Mouse (Mus musculus): Measurements from ENCODE around the gene Dcun1d4. TPM values are rescaled to one million over a fixed set of nuclear protein-coding genes. Genes with fewer than 3 reads are reported as not detected.
A peak's percentile ranks its signal among the peaks of the same experiment; 100 is the strongest.

Gene Dcun1d4
- polyA plus RNA-seq (2014; fragmentation: Nextera tagmentation; extraction: Ambion mirVana) = 69.6 and 83.0 TPM in 2 replicates

DNA sequence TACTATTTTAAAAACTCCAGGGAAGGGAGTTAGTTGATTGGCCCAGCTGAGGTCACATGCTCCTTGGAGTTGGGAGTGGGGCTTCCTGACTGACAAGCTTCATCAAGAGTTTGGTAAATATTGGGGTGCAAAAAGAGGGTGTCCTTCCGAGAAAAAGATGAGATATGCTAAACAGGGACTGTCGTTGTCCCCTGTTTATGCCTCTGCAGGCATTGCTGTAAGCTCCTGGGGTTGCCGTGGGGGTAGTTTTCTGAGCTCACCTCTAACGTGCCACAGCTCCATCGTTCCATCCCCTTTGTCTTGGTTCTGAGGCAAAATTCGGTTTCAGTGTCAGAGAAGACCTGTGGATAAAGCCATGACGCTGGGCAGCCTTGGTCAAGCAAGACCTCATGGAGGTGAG, at the start of gene Dcun1d4:
Gene Dcun1d4, plus strand, starts transcription at position 301 of the 400 bp plus-strand sequence.
- ATAC-seq (ENCODE audit: low FRiP score) = no peak
- H3K4me3 ChIP-seq (ENCODE audit: low read depth, low read length) = no peak within 1 kb of the TSS
- H3K9me3 ChIP-seq (ENCODE audit: control insufficient read depth, low read length) = no peaks in the 10 kb centered on the region
- no peak within 1 kb of the TSS for H3K4me2 ChIP-seq
- no peak within 1 kb of the TSS for H3K9ac ChIP-seq (ENCODE audit: low read length)
- no peaks in the 10 kb centered on the region for H3K36me3 ChIP-seq (ENCODE audit: control insufficient read depth, insufficient read depth, low read length)
- DNase-seq (ENCODE audit: low spot score, missing footprints) = no peak
- WGBS = 84% methylated on average over 7 of the region's 7 CpGs
- no peaks in the 10 kb centered on the region for H3K4me1 ChIP-seq (ENCODE audit: control insufficient read depth, insufficient read depth, low read length)
- H3K27ac ChIP-seq (ENCODE audit: low read depth, low read length) = no peak within 1 kb of the TSS
- no peaks in the 10 kb centered on the region for H3K27me3 ChIP-seq (ENCODE audit: control insufficient read depth, insufficient read depth, low read length)

DNA sequence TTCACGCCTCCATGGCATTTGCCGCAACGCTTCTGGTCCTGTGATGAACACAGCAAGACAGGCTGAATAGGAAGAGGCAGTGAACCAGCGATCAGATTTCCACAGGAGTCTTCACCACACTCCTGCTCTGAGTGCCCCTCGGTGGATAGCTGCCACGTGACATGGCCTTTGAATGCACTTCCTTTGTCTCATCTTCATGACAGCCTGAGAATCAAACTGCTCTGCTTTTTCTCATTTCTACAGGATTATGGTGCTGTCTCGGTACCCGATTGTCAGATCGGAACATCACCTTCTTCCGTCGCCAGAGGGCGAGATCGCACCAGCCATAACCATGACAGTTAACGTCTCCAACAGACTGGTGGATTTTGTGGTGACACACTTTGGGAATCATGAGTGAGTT, 49.2 kb upstream of the Dcun1d4 start:
- Histone ChIP-seq H3K4me1 (ENCODE audit: control insufficient read depth, insufficient read depth, low read length) (no peaks in the 10 kb centered on the region), H3K9ac (ENCODE audit: low read length) (no peak overlapping the region), H3K36me3 (ENCODE audit: control insufficient read depth, insufficient read depth, low read length) (no peaks in the 10 kb centered on the region), H3K4me2 (no peak overlapping the region), H3K4me3 (ENCODE audit: low read depth, low read length) (no peak overlapping the region), H3K9me3 (ENCODE audit: control insufficient read depth, low read length) (no peaks in the 10 kb centered on the region), H3K27ac (ENCODE audit: low read depth, low read length) (no peak overlapping the region), H3K27me3 (ENCODE audit: control insufficient read depth, insufficient read depth, low read length) (no peaks in the 10 kb centered on the region)
- ATAC-seq (ENCODE audit: low FRiP score) (peak; percentile 75; the same call in 1 of the 2 replicates), DNase-seq (ENCODE audit: low spot score, missing footprints) (peak; percentile 97)
- WGBS = 26% methylated on average over 14 of the region's 14 CpGs

- no peaks in the 10 kb centered on the region for H3K9me3 ChIP-seq (ENCODE audit: control insufficient read depth, low read length)
- ATAC-seq (ENCODE audit: low FRiP score) = no peak
- H3K27ac ChIP-seq (ENCODE audit: low read depth, low read length) = no peak overlapping the region
- H3K36me3 ChIP-seq (ENCODE audit: control insufficient read depth, insufficient read depth, low read length) = no peaks in the 10 kb centered on the region
- no peak for DNase-seq (ENCODE audit: low spot score, missing footprints)
- H3K27me3 ChIP-seq (ENCODE audit: control insufficient read depth, insufficient read depth, low read length) = no peaks in the 10 kb centered on the region
- no peaks in the 10 kb centered on the region for H3K4me1 ChIP-seq (ENCODE audit: control insufficient read depth, insufficient read depth, low read length)
- H3K4me3 ChIP-seq (ENCODE audit: low read depth, low read length) = no peak overlapping the region
- no peak overlapping the region for H3K4me2 ChIP-seq
- 90% methylated on average over 6 of the region's 6 CpGs for WGBS
- no peak overlapping the region for H3K9ac ChIP-seq (ENCODE audit: low read length)
Measured at GRCm38 (mm10) chr5:73432805-73433204, 48.0 kb upstream of the Dcun1d4 start.

DNA sequence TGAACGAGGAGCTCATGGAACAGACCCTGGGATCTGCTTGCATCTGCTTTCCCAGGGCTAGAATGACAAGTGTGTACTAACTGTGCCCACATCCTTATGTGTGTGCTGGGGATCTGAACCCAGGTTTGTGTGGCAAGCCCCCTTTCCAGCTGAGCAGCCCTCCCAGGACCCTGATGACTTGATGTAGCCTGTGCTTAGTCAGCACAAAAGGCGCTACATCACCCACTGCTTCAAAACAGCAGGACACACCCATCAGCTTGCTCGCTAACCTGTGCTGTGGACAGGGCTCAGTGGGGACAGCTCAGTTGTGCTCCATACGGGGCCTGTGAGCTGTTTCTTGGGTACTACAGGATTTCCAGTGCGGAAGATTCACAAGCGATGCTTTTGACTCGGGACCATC, 46.0 kb upstream of the Dcun1d4 start:
- H3K27ac ChIP-seq (ENCODE audit: low read depth, low read length) = no peak overlapping the region
- no peak overlapping the region for H3K4me3 ChIP-seq (ENCODE audit: low read depth, low read length)
- no peak overlapping the region for H3K4me2 ChIP-seq
- no peaks in the 10 kb centered on the region for H3K36me3 ChIP-seq (ENCODE audit: control insufficient read depth, insufficient read depth, low read length)
- WGBS = 76% methylated on average over 7 of the region's 7 CpGs
- no peak overlapping the region for H3K9ac ChIP-seq (ENCODE audit: low read length)
- H3K4me1 ChIP-seq (ENCODE audit: control insufficient read depth, insufficient read depth, low read length) = no peaks in the 10 kb centered on the region
- DNase-seq (ENCODE audit: low spot score, missing footprints) (no peak), ATAC-seq (ENCODE audit: low FRiP score) (no peak)
- H3K27me3 ChIP-seq (ENCODE audit: control insufficient read depth, insufficient read depth, low read length) = no peaks in the 10 kb centered on the region
- no peaks in the 10 kb centered on the region for H3K9me3 ChIP-seq (ENCODE audit: control insufficient read depth, low read length)

GRCm38 (mm10) chr5:73442176-73442575, 38.6 kb upstream of the Dcun1d4 start:
- ATAC-seq (ENCODE audit: low FRiP score) (no peak), DNase-seq (ENCODE audit: low spot score, missing footprints) (no peak)
- Histone ChIP-seq H3K4me2 (no peak overlapping the region), H3K9me3 (ENCODE audit: control insufficient read depth, low read length) (no peaks in the 10 kb centered on the region), H3K36me3 (ENCODE audit: control insufficient read depth, insufficient read depth, low read length) (no peaks in the 10 kb centered on the region), H3K9ac (ENCODE audit: low read length) (no peak overlapping the region), H3K27ac (ENCODE audit: low read depth, low read length) (no peak overlapping the region), H3K4me3 (ENCODE audit: low read depth, low read length) (no peak overlapping the region), H3K4me1 (ENCODE audit: control insufficient read depth, insufficient read depth, low read length) (no peaks in the 10 kb centered on the region), H3K27me3 (ENCODE audit: control insufficient read depth, insufficient read depth, low read length) (no peaks in the 10 kb centered on the region)
- WGBS = 88% methylated on average over 9 of the region's 9 CpGs

- Histone ChIP-seq H3K4me3 (ENCODE audit: low read depth, low read length) (no peak overlapping the region), H3K27me3 (ENCODE audit: control insufficient read depth, insufficient read depth, low read length) (no peaks in the 10 kb centered on the region), H3K36me3 (ENCODE audit: control insufficient read depth, insufficient read depth, low read length) (no peaks in the 10 kb centered on the region), H3K4me2 (no peak overlapping the region), H3K4me1 (ENCODE audit: control insufficient read depth, insufficient read depth, low read length) (no peaks in the 10 kb centered on the region), H3K27ac (ENCODE audit: low read depth, low read length) (no peak overlapping the region), H3K9ac (ENCODE audit: low read length) (no peak overlapping the region), H3K9me3 (ENCODE audit: control insufficient read depth, low read length) (no peaks in the 10 kb centered on the region)
- WGBS = 83% methylated on average over 1 of the region's 1 CpGs
- DNase-seq (ENCODE audit: low spot score, missing footprints) = no peak
- ATAC-seq (ENCODE audit: low FRiP score) = no peak
Measured at GRCm38 (mm10) chr5:73450276-73450675, 30.5 kb upstream of the Dcun1d4 start.

DNA sequence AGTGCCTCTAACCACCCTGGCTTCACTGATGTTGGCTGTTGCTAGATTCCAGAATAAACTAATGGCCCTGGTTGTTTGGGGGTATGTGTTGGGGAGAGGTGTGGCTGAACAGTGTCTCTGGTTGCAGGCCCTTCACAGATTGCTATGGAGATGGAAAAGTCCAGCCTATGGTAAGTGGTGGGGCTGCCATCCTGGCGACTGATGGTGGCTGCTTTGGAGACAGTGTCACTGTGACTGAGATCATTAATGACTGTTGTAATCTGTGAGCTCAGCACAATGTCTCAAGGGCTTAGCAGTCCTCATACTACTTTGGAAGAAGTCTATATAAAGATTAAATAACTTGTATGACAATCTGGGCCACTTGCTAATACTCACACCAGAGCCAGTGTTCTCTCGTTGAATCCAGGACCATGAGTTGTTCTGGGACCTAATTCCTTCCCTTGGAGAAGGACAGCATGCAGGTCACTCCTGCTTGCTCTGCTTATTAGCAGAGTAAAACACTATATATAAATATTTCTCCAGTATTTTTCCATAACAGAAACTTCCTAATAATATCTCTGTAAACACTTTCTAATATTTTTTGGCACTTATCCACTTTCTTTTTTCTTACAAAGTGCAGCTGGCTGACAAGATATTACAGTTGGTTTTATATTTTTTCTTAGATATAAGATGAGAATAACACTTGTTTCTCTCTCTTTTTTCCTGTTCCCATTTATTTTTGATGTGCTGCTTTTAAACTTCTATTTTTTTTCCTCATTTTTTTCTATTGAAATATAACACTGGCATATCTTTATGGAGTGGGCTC, 26.1 kb upstream of the Dcun1d4 start:
- ATAC-seq (ENCODE audit: low FRiP score) (no peak), DNase-seq (ENCODE audit: low spot score, missing footprints) (no peak)
- Histone ChIP-seq H3K4me1 (ENCODE audit: control insufficient read depth, insufficient read depth, low read length) (no peaks in the 10 kb centered on the region), H3K27ac (ENCODE audit: low read depth, low read length) (no peak overlapping the region), H3K9me3 (ENCODE audit: control insufficient read depth, low read length) (no peaks in the 10 kb centered on the region), H3K36me3 (ENCODE audit: control insufficient read depth, insufficient read depth, low read length) (no peaks in the 10 kb centered on the region), H3K4me2 (no peak overlapping the region), H3K4me3 (ENCODE audit: low read depth, low read length) (no peak overlapping the region), H3K27me3 (ENCODE audit: control insufficient read depth, insufficient read depth, low read length) (no peaks in the 10 kb centered on the region), H3K9ac (ENCODE audit: low read length) (no peak overlapping the region)
- 83% methylated on average over 2 of the region's 2 CpGs for WGBS

- WGBS = 89% methylated on average over 5 of the region's 5 CpGs
- Histone ChIP-seq H3K4me2 (no peak overlapping the region), H3K4me3 (ENCODE audit: low read depth, low read length) (no peak overlapping the region), H3K9me3 (ENCODE audit: control insufficient read depth, low read length) (no peaks in the 10 kb centered on the region), H3K36me3 (ENCODE audit: control insufficient read depth, insufficient read depth, low read length) (no peaks in the 10 kb centered on the region), H3K27me3 (ENCODE audit: control insufficient read depth, insufficient read depth, low read length) (no peaks in the 10 kb centered on the region), H3K9ac (ENCODE audit: low read length) (no peak overlapping the region), H3K27ac (ENCODE audit: low read depth, low read length) (no peak overlapping the region), H3K4me1 (ENCODE audit: control insufficient read depth, insufficient read depth, low read length) (no peaks in the 10 kb centered on the region)
- DNase-seq (ENCODE audit: low spot score, missing footprints) = no peak
- ATAC-seq (ENCODE audit: low FRiP score) = no peak
Measured at GRCm38 (mm10) chr5:73455307-73455687, 25.5 kb upstream of the Dcun1d4 start.

DNA sequence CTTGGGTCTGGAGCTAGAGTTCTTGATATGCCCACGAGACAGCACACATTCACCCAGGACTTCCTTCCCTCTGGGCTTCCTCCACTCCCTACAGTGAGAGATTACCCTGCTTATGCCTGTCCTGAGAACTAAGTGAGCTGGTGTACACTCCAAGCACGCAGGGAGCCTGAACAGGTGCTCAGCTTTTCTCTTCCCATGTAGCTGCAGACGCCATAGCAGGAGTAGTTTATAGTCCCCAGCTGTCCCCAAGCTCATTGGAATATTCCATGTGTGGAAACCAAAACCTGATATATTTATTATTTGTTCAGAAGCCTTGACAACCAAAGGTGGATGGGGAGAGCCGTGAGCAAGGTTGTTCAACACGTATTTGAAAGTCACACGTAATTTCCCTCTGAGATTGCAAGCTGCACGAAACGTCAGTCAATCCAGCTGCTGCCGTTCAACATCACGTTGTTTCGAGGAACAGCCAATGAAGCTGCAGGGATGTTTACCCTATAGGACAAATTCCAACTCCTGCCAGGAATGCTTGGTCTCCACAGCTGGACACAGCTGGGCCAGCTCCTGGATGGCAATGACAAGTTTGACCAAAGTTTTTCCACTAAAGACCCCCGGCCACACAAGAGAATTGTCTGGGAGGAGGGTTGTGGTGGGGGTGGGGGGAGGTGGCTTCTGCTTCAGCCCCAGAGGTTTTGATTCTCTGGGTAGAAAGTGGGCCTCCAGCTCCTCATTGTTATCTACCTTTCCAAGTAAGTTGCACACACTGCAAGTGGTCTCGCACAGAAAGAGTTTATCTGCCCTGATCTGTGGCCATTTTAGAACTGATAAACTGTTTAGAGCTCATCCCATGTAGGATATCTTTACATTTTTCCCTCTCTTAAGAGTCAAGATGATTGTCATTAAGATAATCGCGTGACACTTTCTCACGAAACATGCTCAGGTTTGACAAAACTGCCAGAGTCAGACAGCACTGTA, 12.1 kb upstream of the Dcun1d4 start:
- ATAC-seq (ENCODE audit: low FRiP score) (no peak), DNase-seq (ENCODE audit: low spot score, missing footprints) (no peak)
- H3K27me3 ChIP-seq (ENCODE audit: control insufficient read depth, insufficient read depth, low read length) = no peaks in the 10 kb centered on the region
- H3K27ac ChIP-seq (ENCODE audit: low read depth, low read length) = no peak overlapping the region
- no peak overlapping the region for H3K4me2 ChIP-seq
- no peaks in the 10 kb centered on the region; the same call in 1 of the 2 replicates for H3K9me3 ChIP-seq (ENCODE audit: control insufficient read depth, low read length)
- H3K4me1 ChIP-seq (ENCODE audit: control insufficient read depth, insufficient read depth, low read length) = no peaks in the 10 kb centered on the region
- H3K4me3 ChIP-seq (ENCODE audit: low read depth, low read length) = no peak overlapping the region
- H3K9ac ChIP-seq (ENCODE audit: low read length) = no peak overlapping the region
- WGBS = 86% methylated on average over 16 of the region's 16 CpGs
- no peaks in the 10 kb centered on the region for H3K36me3 ChIP-seq (ENCODE audit: control insufficient read depth, insufficient read depth, low read length)

Measured in midbrain, embryonic 11.5 days (tissue).